25 mouse cellular contexts compared by ENCODE assay signal in genomic region chr19:17278381-17279051, GRCm38 (mm10).
DNase-seq lines count a peak whose midpoint lies in the region; ATAC-seq and TF ChIP-seq lines count a peak whose summit lies in the region.
"Had no signal": no experiment of that assay in that cellular context is flagged by ENCODE, and none has a peak within 500 bp of the region (broad histone marks: within the 10 kb centered on the region; RNA-seq: fewer than 3 reads in every experiment).

No protein-coding gene starts in this region.

- no peak for TF ChIP-seq POLR2A in CH12.LX (IDR thresholded peaks at IDR 0.05; ENCODE audit: low read depth, low read length)

- peak; percentile 83 for TF ChIP-seq EP300 in CH12.LX (IDR thresholded peaks at IDR 0.05; ENCODE audit: low read length)

- no peaks in the 10 kb centered on the region for H3K27me3 ChIP-seq in CH12.LX (replicated peaks)
- H3K27me3 ChIP-seq: embryonic facial prominence, embryonic 12.5 days; forebrain, embryonic 12.5 days; midbrain, embryonic 12.5 days; neural tube, embryonic 12.5 days had no signal

- no peak overlapping the region for H3K4me3 ChIP-seq in CH12.LX (replicated peaks in 1 of 3; ENCODE audit: low read depth in 2 of 3, low read length in 2 of 3, poor library complexity in 1 of 3)
- no peak overlapping the region for H3K4me3 ChIP-seq in gastrocnemius, adult 2 months
- H3K4me3 ChIP-seq: embryonic facial prominence, embryonic 12.5 days; forebrain, embryonic 12.5 days; heart, embryonic 10.5 days; hindbrain, embryonic 10.5 days; midbrain, embryonic 12.5 days; neural tube, embryonic 12.5 days had no signal

- H3K27ac ChIP-seq in CH12.LX (ENCODE audit: insufficient read depth, low read depth) = no peak overlapping the region
- H3K27ac ChIP-seq in gastrocnemius, adult 2 months = no peak overlapping the region
- H3K27ac ChIP-seq: embryonic facial prominence, embryonic 12.5 days; forebrain, embryonic 12.5 days; heart, embryonic 10.5 days; hindbrain, embryonic 10.5 days; hindbrain, postnatal 0 days; midbrain, embryonic 12.5 days; neural tube, embryonic 12.5 days; stomach, postnatal 0 days had no signal

- no peak for TF ChIP-seq RAD21 in CH12.LX (IDR thresholded peaks at IDR 0.05; ENCODE audit: low read depth, low read length)

- peak; percentile 94 for ATAC-seq in megakaryocyte, adult 5-6 weeks (ENCODE audit: poor library complexity, severe bottlenecking)
- ATAC-seq: hindbrain, postnatal 0 days; intestine, embryonic 16.5 days had no signal

- H3K36me3 ChIP-seq in CH12.LX (replicated peaks in 1 of 2; ENCODE audit: control insufficient read depth in 1 of 2, insufficient read depth in 1 of 2, low read length in 1 of 2) = no peaks in the 10 kb centered on the region
- H3K36me3 ChIP-seq: embryonic facial prominence, embryonic 12.5 days; forebrain, embryonic 12.5 days; heart, embryonic 10.5 days; hindbrain, embryonic 10.5 days; midbrain, embryonic 12.5 days; neural tube, embryonic 12.5 days had no signal

- in situ Hi-C loops in CH12.LX (cut with MboI; ENCODE audit: low pct_ligation_motif_present, low pct_unique_long_range_greater_than_20kb, low sequenced_read_pairs) = no loop called here

- intact Hi-C loops in gastrocnemius, adult 2 months (cut with DNase I) = no loop called here

- H3K9ac ChIP-seq in CH12.LX (ENCODE audit: insufficient read depth, low read depth) = no peak overlapping the region
- H3K9ac ChIP-seq: embryonic facial prominence, embryonic 12.5 days; forebrain, embryonic 12.5 days; midbrain, embryonic 12.5 days; neural tube, embryonic 12.5 days had no signal

- H3K79me2 ChIP-seq in CH12.LX (replicated peaks; ENCODE audit: control insufficient read depth, extremely low read depth, insufficient read depth, poor library complexity, severe bottlenecking) = no peaks in the 10 kb centered on the region

- DNase-seq in lung, postnatal 36 days = peak; percentile 28
- no peak for DNase-seq in lung, postnatal 4 days
- DNase-seq in CH12.LX (ENCODE audit: extremely low read depth) = peak; percentile 58
- DNase-seq in ovary, adult 18-20 months (ENCODE audit: low spot score) = no peak
- no peak for DNase-seq in gastrocnemius, adult 2 months
- no peak for DNase-seq in embryo, embryonic 11 days
- DNase-seq: adrenal gland, postnatal 25 days; cerebellum, adult 9-10 months; kidney, adult 9 months; kidney, postnatal 25 days; layer of hippocampus, postnatal 36 days; right cerebral cortex, adult 18-20 months; right cerebral cortex, postnatal 4 days; thymus, postnatal 14 days had no signal

- TF ChIP-seq CTCF in CH12.LX (conservative IDR thresholded peaks at IDR 0.05 in 1 of 2, IDR thresholded peaks at IDR 0.05 in 1 of 2; ENCODE audit: low read depth in 2 of 2, low read length in 2 of 2) = no peak
- TF ChIP-seq CTCF in gastrocnemius, adult 2 months (IDR thresholded peaks at IDR 0.05) = no peak

- H3K4me1 ChIP-seq in CH12.LX (ENCODE audit: control insufficient read depth in 1 of 2, insufficient read depth in 2 of 2) = peaks cover 12 to 36% of the 10 kb centered on the region in 2 experiments; a peak in 3 of 4 replicates
- H3K4me1 ChIP-seq: forebrain, embryonic 12.5 days; heart, embryonic 10.5 days; hindbrain, embryonic 10.5 days; midbrain, embryonic 12.5 days; neural tube, embryonic 12.5 days had no signal

- H3K4me2 ChIP-seq in CH12.LX (ENCODE audit: insufficient read depth, low read depth, poor library complexity, severe bottlenecking) = no peak overlapping the region
- H3K4me2 ChIP-seq: embryonic facial prominence, embryonic 12.5 days; forebrain, embryonic 12.5 days; liver, embryonic 11.5 days; midbrain, embryonic 12.5 days; neural tube, embryonic 12.5 days had no signal

- H3K9me3 ChIP-seq in CH12.LX (replicated peaks; ENCODE audit: low read length) = no peaks in the 10 kb centered on the region
- H3K9me3 ChIP-seq: embryonic facial prominence, embryonic 12.5 days; forebrain, embryonic 12.5 days; heart, embryonic 10.5 days; hindbrain, embryonic 10.5 days; midbrain, embryonic 12.5 days; neural tube, embryonic 12.5 days had no signal

- dilution Hi-C loops in CH12.LX (cut with MboI; ENCODE audit: extremely low pct_ligation_motif_present, extremely low pct_unique_long_range_greater_than_20kb, low sequenced_read_pairs) = no loop called here

TF ChIP-seq in CH12.LX, 34 proteins besides CTCF, POLR2A, EP300 and RAD21:
- TF ChIP-seq RCOR1 (conservative IDR thresholded peaks at IDR 0.05; ENCODE audit: low read depth, low read length) = no peak
- TF ChIP-seq POLR2AphosphoS2 (IDR thresholded peaks at IDR 0.05; ENCODE audit: low read depth, low read length) = no peak
- TF ChIP-seq MXI1 (IDR thresholded peaks at IDR 0.05; ENCODE audit: low read depth, low read length) = no peak
- TF ChIP-seq ZC3H11A (IDR thresholded peaks at IDR 0.05; ENCODE audit: low read depth, low read length) = no peak
- no peak for TF ChIP-seq ZKSCAN1 (IDR thresholded peaks at IDR 0.05; ENCODE audit: borderline replicate concordance, low read depth, low read length)
- TF ChIP-seq CHD1 (IDR thresholded peaks at IDR 0.05; ENCODE audit: low read depth, low read length) = no peak
- TF ChIP-seq USF2 (conservative IDR thresholded peaks at IDR 0.05; ENCODE audit: low read depth, low read length) = no peak
- TF ChIP-seq CHD2 (IDR thresholded peaks at IDR 0.05; ENCODE audit: low read length) = no peak
- no peak for TF ChIP-seq SIN3A (IDR thresholded peaks at IDR 0.05; ENCODE audit: low read length)
- TF ChIP-seq UBTF (IDR thresholded peaks at IDR 0.05; ENCODE audit: low read depth, low read length) = no peak
- TF ChIP-seq NRF1 (IDR thresholded peaks at IDR 0.05; ENCODE audit: low read depth, low read length) = no peak
- TF ChIP-seq MAFK (IDR thresholded peaks at IDR 0.05; ENCODE audit: insufficient replicate concordance, low read length) = no peak
- no peak for TF ChIP-seq NELFE (IDR thresholded peaks at IDR 0.05; ENCODE audit: low read depth, low read length)
- peak; percentile 64 for TF ChIP-seq JUND (conservative IDR thresholded peaks at IDR 0.05; ENCODE audit: low read depth, low read length)
- no peak for TF ChIP-seq SMC3 (IDR thresholded peaks at IDR 0.05; ENCODE audit: low read depth, low read length)
- TF ChIP-seq ELF1 (IDR thresholded peaks at IDR 0.05; ENCODE audit: low read depth, low read length) = no peak
- no peak for TF ChIP-seq MAX (IDR thresholded peaks at IDR 0.05; ENCODE audit: low read length)
- peak; percentile 63 for TF ChIP-seq ETS1 (conservative IDR thresholded peaks at IDR 0.05; ENCODE audit: low read depth, low read length)
- no peak for TF ChIP-seq MEF2A (IDR thresholded peaks at IDR 0.05; ENCODE audit: borderline replicate concordance, low read depth, low read length)
- TF ChIP-seq TCF12 (IDR thresholded peaks at IDR 0.05; ENCODE audit: low read depth, low read length) = peak; percentile 71
- TF ChIP-seq BHLHE40 (IDR thresholded peaks at IDR 0.05; ENCODE audit: low read depth, low read length) = peak; percentile 72
- peak; percentile 54; the same call in 1 of the 2 replicates for TF ChIP-seq JUN (IDR thresholded peaks at IDR 0.05; ENCODE audit: insufficient read depth, low read depth, low read length)
- 0 out of 2 replicates have a peak, but pooled peaks have one; percentile 37 for TF ChIP-seq MYC (IDR thresholded peaks at IDR 0.05; ENCODE audit: low read depth, low read length)
- no peak for TF ChIP-seq E2F4 (IDR thresholded peaks at IDR 0.05; ENCODE audit: insufficient replicate concordance, low read depth, low read length)
- TF ChIP-seq ZNF384 (IDR thresholded peaks at IDR 0.05; ENCODE audit: low read depth, low read length) = no peak
- TF ChIP-seq HCFC1 (IDR thresholded peaks at IDR 0.05; ENCODE audit: low read depth, low read length) = no peak
- TF ChIP-seq MAZ (IDR thresholded peaks at IDR 0.05; ENCODE audit: low read depth, low read length) = no peak
- no peak for TF ChIP-seq USF1 (IDR thresholded peaks at IDR 0.05; ENCODE audit: low read depth, low read length)
- peak; percentile 28; the same call in 1 of the 2 replicates for TF ChIP-seq IRF4 (IDR thresholded peaks at IDR 0.05; ENCODE audit: low read depth, low read length)
- TF ChIP-seq ZMIZ1 (IDR thresholded peaks at IDR 0.05; ENCODE audit: low read depth, low read length) = no peak
- no peak for TF ChIP-seq TBP (conservative IDR thresholded peaks at IDR 0.05; ENCODE audit: low read depth, low read length)

Comparison
In these comparisons a context has a peak if more than half of its experiments do, and no peak if none do; other contexts are left out.
1. DNase-seq: peak in lung, postnatal 36 days (single experiment) and CH12.LX (single experiment); none in lung, postnatal 4 days (0 of 2), ovary, adult 18-20 months (single experiment), gastrocnemius, adult 2 months (single experiment) and embryo, embryonic 11 days (single experiment).